8 mouse cellular contexts compared by ENCODE assay signal in the genomic region with DNA sequence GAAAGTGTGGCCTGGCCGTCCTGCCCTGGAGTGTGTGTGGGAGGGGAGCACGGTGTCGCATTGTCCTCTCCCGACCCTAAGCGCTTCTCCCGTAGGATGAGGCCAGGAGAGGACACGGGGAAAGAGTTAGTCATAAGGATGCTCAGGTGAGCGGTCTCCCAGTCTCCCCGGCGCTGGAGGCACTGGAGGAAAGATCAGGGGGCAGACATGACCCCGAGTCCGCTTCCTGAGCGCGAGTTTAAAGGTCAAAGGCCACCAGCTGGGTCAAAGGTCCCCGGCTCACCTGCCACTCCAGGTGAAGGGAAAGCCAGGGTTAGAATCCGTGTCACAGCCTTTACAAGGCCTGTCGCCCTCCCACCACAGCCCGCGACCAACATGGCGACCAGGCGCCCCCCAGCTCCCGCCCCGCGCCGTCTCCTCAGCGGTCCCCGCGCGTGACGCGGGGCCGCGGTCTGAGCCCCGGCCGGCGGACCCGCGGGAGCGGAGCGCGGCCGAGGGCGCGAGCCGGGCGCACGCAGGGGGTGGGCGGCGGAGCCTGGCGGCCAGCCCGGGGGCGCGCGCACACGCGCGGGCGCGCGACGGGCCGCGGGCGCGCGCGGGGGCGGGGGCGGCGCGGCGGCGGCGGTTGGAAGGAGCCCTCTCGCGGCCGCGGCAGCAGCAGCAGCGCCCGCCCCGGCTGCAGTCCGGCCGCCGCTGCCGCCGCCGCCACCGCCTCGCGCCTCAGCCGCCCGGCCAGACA. TPM values are rescaled to one million over a fixed set of nuclear protein-coding genes. Genes with fewer than 3 reads are reported as not detected.
DNase-seq lines count a peak whose midpoint lies in the region; ATAC-seq and TF ChIP-seq lines count a peak whose summit lies in the region.

A gene (plus strand): TSS at position 594 of the 739 bp plus-strand sequence.

- intact Hi-C loops in heart, postnatal 14 days (cut with DNase I): no loop called here

- H3K27me3 ChIP-seq in ES-Bruce4 (ENCODE audit: control insufficient read depth, insufficient read depth, low read length, poor library complexity, severe bottlenecking): no peaks in the 10 kb centered on the region; the same call in 1 of the 2 replicates
- no peaks in the 10 kb centered on the region for H3K27me3 ChIP-seq in forebrain, embryonic 14.5 days (replicated peaks; ENCODE audit: control insufficient read depth, insufficient read depth, low read length)
- H3K27me3 ChIP-seq in lung, embryonic 15.5 days: peaks cover 14% of the 10 kb centered on the region

- no peak for TF ChIP-seq EP300 in ES-Bruce4 (IDR thresholded peaks at IDR 0.05; ENCODE audit: insufficient read depth, low read depth, low read length)

- peak within 1 kb of the TSS; percentile 90 for H3K4me2 ChIP-seq in forebrain, embryonic 14.5 days (ENCODE audit: low read length)
- peak within 1 kb of the TSS; percentile 98 for H3K4me2 ChIP-seq in lung, embryonic 15.5 days

- H3K9me3 ChIP-seq in ES-Bruce4 (replicated peaks; ENCODE audit: control insufficient read depth, insufficient read depth, low read length, poor library complexity, severe bottlenecking): no peaks in the 10 kb centered on the region
- H3K9me3 ChIP-seq in forebrain, embryonic 14.5 days (replicated peaks; ENCODE audit: control insufficient read depth, low read length): no peaks in the 10 kb centered on the region
- no peaks in the 10 kb centered on the region for H3K9me3 ChIP-seq in lung, embryonic 15.5 days

- WGBS in forebrain, embryonic 14.5 days: under 1% methylated on average over 49 of the region's 92 CpGs
- WGBS in lung, embryonic 15.5 days: 0% methylated on average over 55 of the region's 92 CpGs

- DNase-seq in forebrain, embryonic 14.5 days (ENCODE audit: low spot score): peak; percentile 74
- DNase-seq in heart, postnatal 14 days: peak; percentile 71 to 87
- DNase-seq in layer of hippocampus, adult 18-20 months (ENCODE audit: low spot score in 2 of 2): peak; percentile 48 to 63
- DNase-seq in ovary, adult 18-20 months (ENCODE audit: low spot score): peak; percentile 48
- peak; percentile 46 to 52 for DNase-seq in thymus, postnatal 10 days (ENCODE audit: low spot score in 2 of 2)

- H3K4me1 ChIP-seq in ES-Bruce4 (ENCODE audit: control insufficient read depth, insufficient read depth, low read length): peaks cover 1% of the 10 kb centered on the region
- H3K4me1 ChIP-seq in forebrain, embryonic 14.5 days (ENCODE audit: control insufficient read depth, insufficient read depth, low read length): no peaks in the 10 kb centered on the region; the same call in 1 of the 2 replicates
- no peaks in the 10 kb centered on the region for H3K4me1 ChIP-seq in lung, embryonic 15.5 days

- ATAC-seq in cerebellum, adult (ENCODE audit: insufficient number of reproducible peaks, low FRiP score, low TSS enrichment): peak; percentile 85
- ATAC-seq in forebrain, embryonic 14.5 days: peak; percentile 80
- ATAC-seq in lung, embryonic 15.5 days (ENCODE audit: borderline replicate concordance, extremely low read depth, low FRiP score, low TSS enrichment): peak; percentile 91

- H3K9ac ChIP-seq in ES-Bruce4 (ENCODE audit: low read depth, poor library complexity, severe bottlenecking): peak within 1 kb of the TSS; percentile 92
- H3K9ac ChIP-seq in forebrain, embryonic 14.5 days (ENCODE audit: low read length): peak within 1 kb of the TSS; percentile 90
- H3K9ac ChIP-seq in lung, embryonic 15.5 days: peak within 1 kb of the TSS; percentile 76

- TF ChIP-seq CTCF in ES-Bruce4 (IDR thresholded peaks at IDR 0.05; ENCODE audit: low read depth, low read length): no peak

- no peak for TF ChIP-seq POLR2A in ES-Bruce4 (IDR thresholded peaks at IDR 0.05; ENCODE audit: insufficient read depth, low read length)

- H3K27ac ChIP-seq in ES-Bruce4 (ENCODE audit: insufficient read depth, low read length): no peak within 1 kb of the TSS
- peak within 1 kb of the TSS; percentile 85 for H3K27ac ChIP-seq in forebrain, embryonic 14.5 days (ENCODE audit: low read depth, low read length)
- H3K27ac ChIP-seq in lung, embryonic 15.5 days: peak within 1 kb of the TSS; percentile 72

- no peaks in the 10 kb centered on the region for H3K36me3 ChIP-seq in ES-Bruce4 (ENCODE audit: control insufficient read depth, insufficient read depth, low read length, poor library complexity, severe bottlenecking)
- H3K36me3 ChIP-seq in forebrain, embryonic 14.5 days (ENCODE audit: control insufficient read depth, insufficient read depth, low read length): no peaks in the 10 kb centered on the region
- no peaks in the 10 kb centered on the region for H3K36me3 ChIP-seq in lung, embryonic 15.5 days

- H3K4me3 ChIP-seq in ES-Bruce4 (ENCODE audit: low read depth, low read length): peak within 1 kb of the TSS; percentile 81
- H3K4me3 ChIP-seq in forebrain, embryonic 14.5 days (ENCODE audit: low read depth, low read length): peak within 1 kb of the TSS; percentile 79
- peak within 1 kb of the TSS; percentile 69 for H3K4me3 ChIP-seq in lung, embryonic 15.5 days

RNA-seq across cellular contexts. Expression of the gene that starts here (rescaled TPM):
- polyA plus RNA-seq in ES-Bruce4 (2011; ENCODE audit: insufficient read depth, insufficient read length, low read depth, missing spikeins): 5.9 and 6.0 TPM in 2 replicates
- 14.4 and 14.5 TPM in 2 replicates for polyA plus RNA-seq in forebrain, embryonic 14.5 days (2014; fragmentation: Nextera tagmentation; extraction: Ambion mirVana)
- 1 to 10 TPM; 2.0 to 2.8 TPM for total RNA-seq in heart, postnatal 14 days (2021)
- total RNA-seq in layer of hippocampus, adult 18-20 months (2021): 10 to 100 TPM; 33.8 to 38.8 TPM
- polyA plus RNA-seq in lung, embryonic 15.5 days (2015; fragmentation: Nextera tagmentation; extraction: Ambion mirVana): 3.8 and 4.6 TPM in 2 replicates

Comparison
In these comparisons a context has a peak if more than half of its experiments do, and no peak if none do; other contexts are left out.
1. RNA of the gene that starts here (total RNA-seq): 33.8 to 38.8 TPM in layer of hippocampus, adult 18-20 months; 2.0 to 2.8 TPM in heart, postnatal 14 days; every median in the first group is over 4 times any median in the second.
2. Peak in every context shown above with its lines, with median percentiles within 50 percentile points of each other: H3K4me3 ChIP-seq, H3K9ac ChIP-seq, ATAC-seq and DNase-seq.